Mouse (Mus musculus) bone marrow, adult 2 months (tissue): ENCODE data around the gene Ak4. TPM values are rescaled to one million over a fixed set of nuclear protein-coding genes. Genes with fewer than 3 reads are reported as not detected.
"Not testable (repeated sequence)": the region's sequence is repeated elsewhere in the genome, so short reads cannot be mapped to it uniquely, and the experiment has no call there.

Experiments
- H3K27ac ChIP-seq: fragments of 200-500 bp; 2 replicates; pipeline ENCODE4 v1.5.1; 2012; ENCODE audit warnings: low read depth, mild to moderate bottlenecking, control low read depth, inconsistent platforms, low read length; ENCODE audit not compliant: control insufficient read depth, poor library complexity, insufficient read depth
- H3K4me1 ChIP-seq: fragments of 200-500 bp; 2 replicates; pipeline ENCODE4 v1.6.1; 2011; ENCODE audit warnings: low read length; ENCODE audit not compliant: control insufficient read depth, insufficient read depth
- H3K4me3 ChIP-seq: fragments of 200-500 bp; replicated peaks from 2 replicates; pipeline ENCODE3; 2011; ENCODE audit warnings: mild to moderate bottlenecking, low read depth, low read length, control low read depth; ENCODE audit not compliant: control insufficient read depth
- CTCF ChIP-seq: fragments of 200-500 bp; IDR thresholded peaks from 2 replicates; pipeline ENCODE4 v1.5.1; 2011; ENCODE audit warnings: low read length, control low read depth; ENCODE audit not compliant: control insufficient read depth, insufficient read depth
- POLR2A ChIP-seq: fragments of 200-500 bp; IDR thresholded peaks from 2 replicates; pipeline ENCODE4 v1.6.1; 2011; ENCODE audit warnings: low read depth, mild to moderate bottlenecking, control low read depth, low read length, borderline replicate concordance; ENCODE audit not compliant: control insufficient read depth
- WGBS: fragments of 180-500 bp; shearing (Covaris S2); methylation state at CpG from one replicate; pipeline ENCODE4 v1.1.7; 2018; 5-methylcytosine and 5-hydroxymethylcytosine counted together
- polyA plus RNA-seq: library from polyadenylated mRNA; stranded (reverse); fragments of >200 nt; gene quantifications from 2 replicates; pipeline ENCODE4 v1.2.4, GENCODE M21; 2011; ENCODE audit warnings: low replicate concordance; ENCODE audit not compliant: missing spikeins, insufficient read depth, insufficient read length

Ak4 gene
- polyA plus RNA-seq, 1 experiment = 2.4 TPM

GRCm38 (mm10) chr4:101443419-101443991 lies 24.4 kb downstream of the Ak4 start:
- Histone ChIP-seq H3K4me1 (no peaks in the 10 kb centered on the region), H3K4me3 (no peak overlapping the region), H3K27ac (no peak overlapping the region)
- TF ChIP-seq POLR2A (no peak), CTCF (no peak)
- 76% methylated on average over 7 of the region's 7 CpGs for WGBS

- 87% methylated on average over 4 of the region's 4 CpGs for whole genome bisulfite sequencing
- Histone ChIP-seq H3K4me3 (no peak overlapping the region), H3K27ac (no peak overlapping the region), H3K4me1 (no peaks in the 10 kb centered on the region)
- TF ChIP-seq POLR2A (no peak), CTCF (no peak)
Observed at GRCm38 (mm10) chr4:101445660-101446059, 26.6 kb downstream of the Ak4 start.

- WGBS = 88% methylated on average over 9 of the region's 9 CpGs
- not testable (repeated sequence) for H3K27ac ChIP-seq, H3K4me1 ChIP-seq, H3K4me3 ChIP-seq
Observed at GRCm38 (mm10) chr4:101446606-101447005, 27.5 kb downstream of the Ak4 start.

- no peaks in the 10 kb centered on the region for H3K4me1 ChIP-seq
- no peak overlapping the region for H3K27ac ChIP-seq
- WGBS = 88% methylated on average over 8 of the region's 8 CpGs
- TF ChIP-seq CTCF = no peak
- TF ChIP-seq POLR2A = no peak
- H3K4me3 ChIP-seq = no peak overlapping the region
Observed at GRCm38 (mm10) chr4:101448701-101449100, 29.6 kb downstream of the Ak4 start.

GRCm38 (mm10) chr4:101449344-101449743 lies 30.3 kb downstream of the Ak4 start:
- H3K27ac ChIP-seq = no peak overlapping the region
- 84% methylated on average over 7 of the region's 7 CpGs for WGBS
- no peaks in the 10 kb centered on the region for H3K4me1 ChIP-seq
- no peak for TF ChIP-seq CTCF
- TF ChIP-seq POLR2A = no peak
- H3K4me3 ChIP-seq = no peak overlapping the region

GRCm38 (mm10) chr4:101450150-101450780 lies 31.2 kb downstream of the Ak4 start:
- no peaks in the 10 kb centered on the region for H3K4me1 ChIP-seq
- H3K27ac ChIP-seq = no peak overlapping the region
- 91% methylated on average over 20 of the region's 20 CpGs for WGBS
- no peak overlapping the region for H3K4me3 ChIP-seq
- TF ChIP-seq POLR2A = no peak
- TF ChIP-seq CTCF = no peak

- WGBS = 71% methylated on average over 4 of the region's 4 CpGs
- TF ChIP-seq CTCF = no peak
- no peak for TF ChIP-seq POLR2A
- Histone ChIP-seq H3K4me1 (no peaks in the 10 kb centered on the region), H3K4me3 (no peak overlapping the region), H3K27ac (no peak overlapping the region)
Observed at GRCm38 (mm10) chr4:101451089-101451488, 32.0 kb downstream of the Ak4 start.

GRCm38 (mm10) chr4:101452829-101453228 lies 33.8 kb downstream of the Ak4 start:
- H3K4me3 ChIP-seq = no peak overlapping the region
- WGBS = 87% methylated on average over 9 of the region's 9 CpGs
- H3K4me1 ChIP-seq = no peaks in the 10 kb centered on the region
- H3K27ac ChIP-seq = no peak overlapping the region
- TF ChIP-seq POLR2A (no peak), CTCF (no peak)

- no peaks in the 10 kb centered on the region for H3K4me1 ChIP-seq
- TF ChIP-seq CTCF (no peak), POLR2A (no peak)
- no peak overlapping the region for H3K4me3 ChIP-seq
- 84% methylated on average over 8 of the region's 8 CpGs for WGBS
- no peak overlapping the region for H3K27ac ChIP-seq
Observed at GRCm38 (mm10) chr4:101457176-101457575, 38.1 kb downstream of the Ak4 start.
